Mouse (Mus musculus) hindbrain, embryonic 13.5 days (tissue): ENCODE data around the gene Olfr1489. TPM values are rescaled to one million over a fixed set of nuclear protein-coding genes. Genes with fewer than 3 reads are reported as not detected.
"Not testable (repeated sequence)": the region's sequence is repeated elsewhere in the genome, so short reads cannot be mapped to it uniquely, and the experiment has no call there.

Source experiments
- ATAC-seq: fragments of 200-750 bp; cut with Nextera tagmentation; 2 replicates; pipeline ENCODE4 v1.8.0; 2017; ENCODE audit warnings: moderate TSS enrichment; ENCODE audit not compliant: low FRiP score
- H3K27ac ChIP-seq: fragments of 300-500 bp; sonication (generic); 2 replicates; pipeline ENCODE4 v1.5.1; 2015; ENCODE audit warnings: inconsistent platforms, mild to moderate bottlenecking, moderate library complexity
- H3K27me3 ChIP-seq: fragments of 300-500 bp; sonication (generic); 2 replicates; pipeline ENCODE4 v1.6.1; 2015; ENCODE audit warnings: mild to moderate bottlenecking, inconsistent platforms
- H3K36me3 ChIP-seq: fragments of 300-500 bp; sonication (generic); 2 replicates; pipeline ENCODE4 v1.6.1; 2015; ENCODE audit warnings: mild to moderate bottlenecking, inconsistent platforms
- H3K4me1 ChIP-seq: fragments of 300-500 bp; sonication (generic); replicated peaks from 2 replicates; pipeline ENCODE4 v1.6.1; 2015; ENCODE audit warnings: inconsistent platforms
- H3K4me2 ChIP-seq: fragments of 300-500 bp; sonication (generic); 2 replicates; pipeline ENCODE4 v1.6.1; 2015; ENCODE audit warnings: inconsistent platforms, mild to moderate bottlenecking, moderate library complexity
- H3K4me3 ChIP-seq: fragments of 300-500 bp; sonication (generic); 2 replicates; pipeline ENCODE4 v1.5.1; 2015; ENCODE audit warnings: mild to moderate bottlenecking, inconsistent platforms
- H3K9ac ChIP-seq: fragments of 300-500 bp; sonication (generic); 2 replicates; pipeline ENCODE4 v1.6.1; 2015; ENCODE audit warnings: mild to moderate bottlenecking, inconsistent platforms
- H3K9me3 ChIP-seq: fragments of 300-500 bp; sonication (generic); 2 replicates; pipeline ENCODE4 v1.6.1; 2016; ENCODE audit warnings: inconsistent platforms
- WGBS: fragments of 180-500 bp; shearing (Covaris S2); methylation state at CpG from one replicate; pipeline ENCODE4 v1.1.7; 2015; 5-methylcytosine and 5-hydroxymethylcytosine counted together
- microRNA-seq: library from miRNA; unstranded; fragments of <30 nt; microRNA quantifications from one replicate; pipeline ENCODE4, GENCODE M21; 2016
- polyA plus RNA-seq: library from polyadenylated mRNA; unstranded; fragments of >200 nt; fragmentation: Nextera tagmentation; extraction: Ambion mirVana; gene quantifications from 2 replicates; pipeline ENCODE4 v1.2.1, GENCODE M21; 2015

Gene Olfr1489
- polyA plus RNA-seq: not detected in 2 replicates

GRCm38 (mm10) chr19:13631321-13631720, at the start of gene Olfr1489:
Gene Olfr1489 (plus strand): TSS chr19:13631621.
- no peak for ATAC-seq
- no peaks in the 10 kb centered on the region for H3K4me1 ChIP-seq

GRCm38 (mm10) chr19:13583211-13583610, 48.2 kb upstream of the Olfr1489 start, which contains the start of gene Olfr1484:
Gene Olfr1484 (plus strand): TSS chr19:13583511.
- H3K27me3 ChIP-seq: no peaks in the 10 kb centered on the region
- WGBS: 86% methylated on average over 1 of the region's 1 CpGs
- no peak within 1 kb of the TSS for H3K4me3 ChIP-seq
- H3K4me2 ChIP-seq: no peak within 1 kb of the TSS
- no peaks in the 10 kb centered on the region for H3K36me3 ChIP-seq
- peaks cover 12% of the 10 kb centered on the region for H3K9me3 ChIP-seq
- no peak within 1 kb of the TSS for H3K9ac ChIP-seq
- H3K4me1 ChIP-seq: no peaks in the 10 kb centered on the region
- H3K27ac ChIP-seq: no peak within 1 kb of the TSS
- ATAC-seq: no peak

More at GRCm38 (mm10) chr19:13631321-13631720, at the start of gene Olfr1489:
- Histone ChIP-seq H3K9me3 (peaks cover 8% of the 10 kb centered on the region; the same call in 1 of the 2 replicates), H3K27me3 (no peaks in the 10 kb centered on the region), H3K36me3 (no peaks in the 10 kb centered on the region), H3K4me3 (no peak within 1 kb of the TSS), H3K27ac (no peak within 1 kb of the TSS), H3K4me2 (no peak within 1 kb of the TSS), H3K9ac (no peak within 1 kb of the TSS)
- WGBS: 88% methylated on average over 1 of the region's 1 CpGs

DNA sequence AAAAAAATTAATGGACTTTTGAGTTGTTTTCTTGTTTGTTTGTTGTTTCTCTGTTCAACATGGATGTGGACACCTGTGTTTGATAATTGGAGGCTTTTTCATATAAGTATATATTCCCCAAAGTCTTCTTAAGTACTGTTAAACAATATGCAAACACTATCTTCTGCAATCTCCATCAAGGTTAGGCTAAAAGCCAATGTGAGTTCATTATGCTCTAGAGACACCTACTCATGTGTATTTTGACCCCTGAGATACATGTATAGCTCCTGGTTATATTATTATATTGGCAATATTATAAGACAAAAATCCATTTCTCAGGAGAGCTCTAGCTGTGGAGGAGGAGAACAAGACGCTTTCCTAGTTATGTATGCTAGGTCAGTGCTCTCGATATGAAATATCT, 14.3 kb upstream of the Olfr1489 start, which contains the start of gene Olfr1487:
Olfr1487 (plus strand) TSS at position 301 of the 400 bp plus-strand sequence.
- not testable (repeated sequence) for H3K36me3 ChIP-seq, H3K4me3 ChIP-seq, H3K4me2 ChIP-seq, ATAC-seq, H3K9ac ChIP-seq, H3K27ac ChIP-seq, H3K27me3 ChIP-seq, H3K4me1 ChIP-seq
- WGBS: 92% methylated on average over 2 of the region's 2 CpGs
- H3K9me3 ChIP-seq: peaks cover 13% of the 10 kb centered on the region; the same call in 1 of the 2 replicates

DNA sequence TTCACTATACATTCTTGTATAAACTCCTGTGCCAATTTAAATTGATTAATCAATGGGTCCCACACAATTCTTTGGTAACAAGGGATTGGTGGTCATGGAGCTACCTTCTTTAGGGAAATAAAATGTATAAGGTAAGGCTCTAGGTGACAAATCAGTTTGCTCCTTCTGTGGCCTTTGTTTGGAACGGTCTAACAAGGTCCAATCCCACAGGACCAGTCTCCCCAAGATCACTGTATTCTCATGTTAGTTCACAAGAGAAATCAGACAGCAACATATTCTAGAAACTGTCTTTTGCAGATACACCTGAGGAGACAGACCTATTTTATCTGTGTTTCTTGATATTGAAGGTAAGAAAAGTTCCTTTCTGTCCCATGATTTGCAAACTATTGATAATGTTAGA, 19.4 kb downstream of the Olfr1489 start, which contains the start of gene Olfr1490:
Olfr1490 (plus strand) TSS at position 301 of the 400 bp plus-strand sequence.
- no peaks in the 10 kb centered on the region for H3K36me3 ChIP-seq
- no peaks in the 10 kb centered on the region for H3K4me1 ChIP-seq
- no peak within 1 kb of the TSS for H3K27ac ChIP-seq
- H3K4me3 ChIP-seq: no peak within 1 kb of the TSS
- 67% methylated on average over 1 of the region's 1 CpGs for WGBS
- no peak within 1 kb of the TSS for H3K4me2 ChIP-seq
- peaks cover 11% of the 10 kb centered on the region; the same call in 1 of the 2 replicates for H3K9me3 ChIP-seq
- no peak within 1 kb of the TSS for H3K9ac ChIP-seq
- H3K27me3 ChIP-seq: no peaks in the 10 kb centered on the region
- no peak for ATAC-seq

Small RNAs within 50 kb of the gene (microRNA-seq; reads per million reads assigned to microRNA genes)
- gene Gm22323 (not detected), gene Gm23931 (not detected)

Other genes with a start within 250 kb of the Olfr1489 start
- not detected in 2 replicates for gene Olfr1469, start 223.8 kb upstream of the Olfr1489 start, polyA plus RNA-seq
- gene Olfr1471, start 188.2 kb upstream of the Olfr1489 start, polyA plus RNA-seq: not detected in 2 replicates
- gene Olfr1472, start 175.5 kb upstream of the Olfr1489 start, polyA plus RNA-seq: not detected in 2 replicates
- not detected in 2 replicates for gene Olfr1474, start 162.1 kb upstream of the Olfr1489 start, polyA plus RNA-seq
- not detected in 2 replicates for gene Olfr1475, start 151.4 kb upstream of the Olfr1489 start, polyA plus RNA-seq
- not detected in 2 replicates for gene Olfr1477, start 131.1 kb upstream of the Olfr1489 start, polyA plus RNA-seq
- gene Olfr1480, start 103.7 kb upstream of the Olfr1489 start, polyA plus RNA-seq: not detected in 2 replicates
- gene Olfr1484, start 48.1 kb upstream of the Olfr1489 start, polyA plus RNA-seq: not detected in 2 replicates
- not detected in 2 replicates for gene Olfr1487, start 14.2 kb upstream of the Olfr1489 start, polyA plus RNA-seq
- gene Olfr1490, start 19.5 kb downstream of the Olfr1489 start, polyA plus RNA-seq: not detected in 2 replicates
- not detected in 2 replicates for gene Olfr1491, start 65.6 kb downstream of the Olfr1489 start, polyA plus RNA-seq
- gene Olfr1493-ps1, start 91.7 kb downstream of the Olfr1489 start, polyA plus RNA-seq: not detected in 2 replicates
- not detected in 2 replicates for gene Olfr1494, start 108.1 kb downstream of the Olfr1489 start, polyA plus RNA-seq
- gene Olfr1495, start 133.0 kb downstream of the Olfr1489 start, polyA plus RNA-seq: not detected in 2 replicates
- gene Olfr1496, start 146.3 kb downstream of the Olfr1489 start, polyA plus RNA-seq: not detected in 2 replicates
- gene Olfr1497, start 166.6 kb downstream of the Olfr1489 start, polyA plus RNA-seq: not detected in 2 replicates
- not detected in 2 replicates for gene Olfr1499, start 187.8 kb downstream of the Olfr1489 start, polyA plus RNA-seq
- not detected in 2 replicates for gene Olfr1500, start 198.9 kb downstream of the Olfr1489 start, polyA plus RNA-seq
- gene Olfr1501, start 219.1 kb downstream of the Olfr1489 start, polyA plus RNA-seq: not detected in 2 replicates
- gene Olfr1502, start 230.2 kb downstream of the Olfr1489 start, polyA plus RNA-seq: not detected in 2 replicates